Mouse (Mus musculus) hindbrain, embryonic 16.5 days (tissue): Measurements from ENCODE around the gene Tes. TPM values are rescaled to one million over a fixed set of nuclear protein-coding genes. Genes with fewer than 3 reads are reported as not detected.

Experiments
- ATAC-seq: fragments of 200-750 bp; cut with Nextera tagmentation; 2 replicates; pipeline ENCODE4 v1.8.0; 2017; ENCODE audit warnings: moderate TSS enrichment, moderate library complexity
- H3K27ac ChIP-seq: fragments of 300-500 bp; sonication (generic); 2 replicates; pipeline ENCODE4 v1.5.1; 2014; ENCODE audit warnings: low read depth, mild to moderate bottlenecking, control low read depth, low read length, moderate library complexity
- H3K27me3 ChIP-seq: fragments of 300-500 bp; sonication (generic); replicated peaks from 2 replicates; pipeline ENCODE4 v1.6.1; 2014; ENCODE audit warnings: low read length; ENCODE audit not compliant: control insufficient read depth, insufficient read depth
- H3K36me3 ChIP-seq: fragments of 300-500 bp; sonication (generic); 2 replicates; pipeline ENCODE4 v1.6.1; 2014; ENCODE audit warnings: mild to moderate bottlenecking, low read length, moderate library complexity, mixed read lengths; ENCODE audit not compliant: control insufficient read depth, insufficient read depth
- H3K4me1 ChIP-seq: fragments of 300-500 bp; sonication (generic); 2 replicates; pipeline ENCODE4 v1.6.1; 2014; ENCODE audit warnings: low read depth, low read length; ENCODE audit not compliant: control insufficient read depth, insufficient read depth
- H3K4me2 ChIP-seq: fragments of 300-500 bp; sonication (generic); 2 replicates; pipeline ENCODE4 v1.6.1; 2014; ENCODE audit warnings: mild to moderate bottlenecking, low read length, control low read depth, moderate library complexity
- H3K4me3 ChIP-seq: fragments of 300-500 bp; sonication (generic); 2 replicates; pipeline ENCODE4 v1.5.1; 2014; ENCODE audit warnings: mild to moderate bottlenecking, low read length, control low read depth, moderate library complexity
- H3K9ac ChIP-seq: fragments of 300-500 bp; sonication (generic); 2 replicates; pipeline ENCODE4 v1.6.1; 2014; ENCODE audit warnings: low read depth, mild to moderate bottlenecking, control low read depth, low read length, moderate library complexity
- H3K9me3 ChIP-seq: fragments of 300-500 bp; sonication (generic); 2 replicates; pipeline ENCODE4 v1.6.1; 2014; ENCODE audit warnings: mild to moderate bottlenecking, low read length, moderate library complexity; ENCODE audit not compliant: control insufficient read depth
- WGBS: fragments of 180-500 bp; shearing (Covaris S2); extraction: QIAGEN DNeasy Blood & Tissue Kit; methylation state at CpG from one replicate; pipeline ENCODE4 v1.1.7; 2014; 5-methylcytosine and 5-hydroxymethylcytosine counted together
- polyA plus RNA-seq: library from polyadenylated mRNA; unstranded; fragments of >200 nt; fragmentation: Nextera tagmentation; extraction: Ambion mirVana; gene quantifications from 2 replicates; pipeline ENCODE4 v1.2.1, GENCODE M21; 2015

The Tes gene
- polyA plus RNA-seq, 1 experiment from 2014 or later = 55.5 TPM

- no peak overlapping the region for H3K9ac ChIP-seq
- no peaks in the 10 kb centered on the region for H3K9me3 ChIP-seq
- H3K36me3 ChIP-seq = no peaks in the 10 kb centered on the region
- 89% methylated on average over 5 of the region's 5 CpGs for WGBS
- H3K27me3 ChIP-seq = no peaks in the 10 kb centered on the region
- no peak overlapping the region for H3K27ac ChIP-seq
- no peak for ATAC-seq
- no peak overlapping the region for H3K4me3 ChIP-seq
- no peaks in the 10 kb centered on the region for H3K4me1 ChIP-seq
- H3K4me2 ChIP-seq = no peak overlapping the region
Measured at GRCm38 (mm10) chr6:17072338-17072737, 7.4 kb downstream of the Tes start.

- WGBS = 88% methylated on average over 7 of the region's 7 CpGs
- H3K9me3 ChIP-seq = no peaks in the 10 kb centered on the region
- no peak overlapping the region for H3K4me2 ChIP-seq
- H3K27ac ChIP-seq = no peak overlapping the region
- no peaks in the 10 kb centered on the region for H3K36me3 ChIP-seq
- H3K4me1 ChIP-seq = peaks cover 3% of the 10 kb centered on the region; the same call in 1 of the 2 replicates
- no peak for ATAC-seq
- H3K27me3 ChIP-seq = no peaks in the 10 kb centered on the region
- H3K4me3 ChIP-seq = no peak overlapping the region
- H3K9ac ChIP-seq = no peak overlapping the region
Measured at GRCm38 (mm10) chr6:17072763-17073484, 8.0 kb downstream of the Tes start.

- Histone ChIP-seq H3K36me3 (no peaks in the 10 kb centered on the region), H3K27me3 (no peaks in the 10 kb centered on the region), H3K9ac (no peak overlapping the region), H3K4me1 (peaks cover 3% of the 10 kb centered on the region; the same call in 1 of the 2 replicates), H3K4me2 (no peak overlapping the region), H3K4me3 (no peak overlapping the region), H3K27ac (no peak overlapping the region), H3K9me3 (no peaks in the 10 kb centered on the region)
- WGBS = 68% methylated on average over 9 of the region's 9 CpGs
- no peak for ATAC-seq
Measured at GRCm38 (mm10) chr6:17077270-17077669, 12.3 kb downstream of the Tes start.

DNA sequence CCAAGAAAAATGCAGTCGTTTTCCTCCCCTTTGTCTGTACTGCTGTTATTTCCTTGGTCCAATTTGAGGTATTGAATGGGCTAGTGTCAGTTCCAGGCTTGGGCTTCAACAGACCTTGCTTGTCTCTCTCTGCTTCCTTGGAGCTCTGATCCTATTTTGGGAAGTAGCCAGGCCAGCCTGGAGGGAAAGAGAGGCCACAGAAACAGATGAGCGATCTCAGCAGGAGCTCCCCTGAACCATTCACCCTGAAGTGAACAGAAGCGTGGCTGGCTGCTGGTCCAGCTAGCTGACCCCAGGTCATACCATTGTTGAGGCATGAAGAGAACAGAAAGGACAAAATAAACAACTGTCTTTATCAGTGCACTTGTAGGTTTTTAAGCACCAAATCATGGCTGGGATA lies 12.8 kb downstream of the Tes start:
- Histone ChIP-seq H3K36me3 (no peaks in the 10 kb centered on the region), H3K9me3 (no peaks in the 10 kb centered on the region), H3K27me3 (no peaks in the 10 kb centered on the region), H3K4me2 (no peak overlapping the region), H3K9ac (no peak overlapping the region), H3K4me3 (no peak overlapping the region), H3K27ac (no peak overlapping the region), H3K4me1 (peaks cover 3% of the 10 kb centered on the region; the same call in 1 of the 2 replicates)
- peak; percentile 54; the same call in 1 of the 2 replicates for ATAC-seq
- 13% methylated on average over 3 of the region's 3 CpGs for WGBS

GRCm38 (mm10) chr6:17079304-17079703 lies 14.4 kb downstream of the Tes start:
- Histone ChIP-seq H3K27ac (no peak overlapping the region), H3K36me3 (no peaks in the 10 kb centered on the region), H3K4me3 (no peak overlapping the region), H3K9ac (no peak overlapping the region), H3K27me3 (no peaks in the 10 kb centered on the region), H3K9me3 (no peaks in the 10 kb centered on the region), H3K4me1 (peaks cover 3% of the 10 kb centered on the region; the same call in 1 of the 2 replicates), H3K4me2 (no peak overlapping the region)
- 44% methylated on average over 5 of the region's 5 CpGs for WGBS
- ATAC-seq = no peak

DNA sequence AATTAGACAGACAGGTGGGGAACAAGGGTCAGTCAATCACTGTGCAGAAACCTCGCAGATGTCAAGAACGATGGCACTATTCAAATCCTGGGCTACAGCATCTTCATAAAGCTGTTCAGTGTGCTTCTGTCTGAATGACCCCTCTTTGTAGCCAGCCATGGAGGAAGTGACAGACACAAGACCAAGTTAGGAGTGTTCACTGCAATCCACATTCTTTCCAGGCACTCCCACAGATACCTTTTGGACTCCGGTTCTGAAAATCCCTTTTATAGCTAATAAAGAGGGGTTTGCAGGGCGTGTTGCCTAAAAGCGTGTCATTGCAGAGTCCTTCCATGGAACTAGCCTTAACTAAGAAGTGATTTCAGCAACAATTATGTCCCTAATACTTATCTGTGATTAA lies 14.9 kb downstream of the Tes start:
- WGBS = 66% methylated on average over 5 of the region's 5 CpGs
- H3K27me3 ChIP-seq = no peaks in the 10 kb centered on the region
- peaks cover 3% of the 10 kb centered on the region; the same call in 1 of the 2 replicates for H3K4me1 ChIP-seq
- no peak overlapping the region for H3K4me2 ChIP-seq
- no peak overlapping the region for H3K4me3 ChIP-seq
- no peaks in the 10 kb centered on the region for H3K9me3 ChIP-seq
- ATAC-seq = no peak
- H3K36me3 ChIP-seq = no peaks in the 10 kb centered on the region
- no peak overlapping the region for H3K27ac ChIP-seq
- no peak overlapping the region for H3K9ac ChIP-seq

DNA sequence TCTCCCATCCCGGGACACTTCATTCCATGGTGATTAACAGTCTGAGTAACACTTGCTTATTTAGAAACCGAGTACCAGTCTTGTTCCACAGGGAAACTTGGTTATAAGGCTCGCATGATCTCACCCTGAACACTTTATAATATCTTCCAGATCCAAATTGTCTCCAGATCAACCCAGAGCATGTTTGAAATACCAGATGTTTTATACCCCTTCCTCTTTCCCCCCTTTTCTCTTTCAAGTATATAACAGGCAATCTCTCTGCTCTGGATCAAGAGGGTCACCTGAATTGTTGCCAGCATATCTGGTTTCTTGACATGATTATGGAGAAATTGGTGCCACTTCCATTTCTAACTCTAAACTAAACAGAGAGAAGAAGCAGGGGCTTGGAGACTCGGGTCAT lies 17.3 kb downstream of the Tes start:
- Histone ChIP-seq H3K4me3 (no peak overlapping the region), H3K9me3 (no peaks in the 10 kb centered on the region), H3K36me3 (no peaks in the 10 kb centered on the region), H3K4me1 (peaks cover 3% of the 10 kb centered on the region; the same call in 1 of the 2 replicates), H3K27ac (no peak overlapping the region), H3K9ac (no peak overlapping the region), H3K4me2 (no peak overlapping the region), H3K27me3 (no peaks in the 10 kb centered on the region)
- no peak for ATAC-seq
- 85% methylated on average over 4 of the region's 4 CpGs for WGBS

DNA sequence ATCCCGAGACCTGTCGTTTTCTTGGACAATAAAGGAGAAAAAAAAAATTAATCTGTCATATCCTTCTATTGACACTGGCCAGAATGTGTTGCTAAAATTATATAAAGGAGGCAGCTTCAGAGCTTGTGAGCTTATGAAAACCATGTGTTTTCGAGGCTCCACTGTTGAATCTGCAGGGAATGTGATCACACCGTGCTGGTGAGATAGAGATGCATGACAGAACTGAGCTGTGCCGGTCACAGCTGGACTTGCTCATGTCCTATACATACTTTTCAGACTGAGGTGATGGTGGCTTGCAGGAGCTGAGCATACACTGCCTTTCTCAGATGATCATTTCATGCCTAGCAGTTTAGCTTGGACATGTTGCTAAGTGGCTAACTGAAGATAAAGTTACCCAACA lies 17.9 kb downstream of the Tes start:
- H3K4me3 ChIP-seq = no peak overlapping the region
- no peak overlapping the region for H3K27ac ChIP-seq
- no peak overlapping the region for H3K9ac ChIP-seq
- no peaks in the 10 kb centered on the region for H3K27me3 ChIP-seq
- ATAC-seq = no peak
- no peaks in the 10 kb centered on the region for H3K9me3 ChIP-seq
- WGBS = 77% methylated on average over 5 of the region's 5 CpGs
- H3K4me2 ChIP-seq = no peak overlapping the region
- H3K36me3 ChIP-seq = no peaks in the 10 kb centered on the region
- H3K4me1 ChIP-seq = peaks cover under 1% of the 10 kb centered on the region; the same call in 1 of the 2 replicates

DNA sequence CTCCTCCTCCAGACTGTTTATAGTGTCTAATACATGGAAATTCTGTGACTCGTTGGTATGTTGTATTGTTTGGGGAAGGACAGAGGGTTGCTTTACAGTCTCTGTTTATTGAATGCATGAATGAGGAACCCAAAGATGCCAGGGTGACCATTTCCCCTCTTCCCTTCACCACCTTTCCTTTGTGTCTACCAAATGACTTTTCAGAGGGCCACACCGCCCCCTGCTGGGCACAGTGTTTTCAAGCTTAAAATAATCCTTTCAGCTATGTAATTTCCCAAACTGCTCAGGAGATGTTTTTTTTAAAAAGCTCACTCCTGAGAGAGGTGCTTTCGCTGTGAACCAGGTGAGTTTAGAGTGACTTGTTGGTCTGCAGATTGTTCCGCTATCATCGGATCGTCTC lies 22.5 kb downstream of the Tes start:
- 68% methylated on average over 6 of the region's 6 CpGs for WGBS
- H3K27ac ChIP-seq = no peak overlapping the region
- no peak overlapping the region for H3K4me2 ChIP-seq
- no peaks in the 10 kb centered on the region for H3K27me3 ChIP-seq
- no peaks in the 10 kb centered on the region for H3K36me3 ChIP-seq
- no peaks in the 10 kb centered on the region for H3K9me3 ChIP-seq
- H3K4me3 ChIP-seq = no peak overlapping the region
- ATAC-seq = no peak
- H3K9ac ChIP-seq = no peak overlapping the region
- H3K4me1 ChIP-seq = no peaks in the 10 kb centered on the region
